Mouse (Mus musculus) thymus, adult 2 months (tissue): ENCODE results near the gene Ntn1.

Source experiments
- CTCF ChIP-seq: fragments of 200-500 bp; IDR thresholded peaks from 2 replicates; pipeline ENCODE4 v1.5.1; 2012; ENCODE audit warnings: mild to moderate bottlenecking, control low read depth, low read length, moderate library complexity, borderline replicate concordance; ENCODE audit not compliant: control insufficient read depth, poor library complexity, insufficient read depth; ENCODE audit errors: extremely low read depth
- POLR2A ChIP-seq: fragments of 200-500 bp; IDR thresholded peaks from 2 replicates; pipeline ENCODE4 v1.6.1; 2012; ENCODE audit warnings: mild to moderate bottlenecking, low read length, control low read depth, moderate library complexity; ENCODE audit not compliant: control insufficient read depth, poor library complexity, insufficient read depth; ENCODE audit errors: extremely low read depth

GRCm38 (mm10) chr11:68197471-68197870 lies 203.2 kb downstream of the Ntn1 start:
- no peak for TF ChIP-seq CTCF
- no peak for TF ChIP-seq POLR2A
